Mouse (Mus musculus): ENCODE measurements around the gene Npcd. TPM values are rescaled to one million over a fixed set of nuclear protein-coding genes. Genes with fewer than 3 reads are reported as not detected.
"Not testable (repeated sequence)": the region's sequence is repeated elsewhere in the genome, so short reads cannot be mapped to it uniquely, and the experiment has no call there.

Npcd gene
- polyA plus RNA-seq, 1 experiment from 2014 or later, result not detected

DNA sequence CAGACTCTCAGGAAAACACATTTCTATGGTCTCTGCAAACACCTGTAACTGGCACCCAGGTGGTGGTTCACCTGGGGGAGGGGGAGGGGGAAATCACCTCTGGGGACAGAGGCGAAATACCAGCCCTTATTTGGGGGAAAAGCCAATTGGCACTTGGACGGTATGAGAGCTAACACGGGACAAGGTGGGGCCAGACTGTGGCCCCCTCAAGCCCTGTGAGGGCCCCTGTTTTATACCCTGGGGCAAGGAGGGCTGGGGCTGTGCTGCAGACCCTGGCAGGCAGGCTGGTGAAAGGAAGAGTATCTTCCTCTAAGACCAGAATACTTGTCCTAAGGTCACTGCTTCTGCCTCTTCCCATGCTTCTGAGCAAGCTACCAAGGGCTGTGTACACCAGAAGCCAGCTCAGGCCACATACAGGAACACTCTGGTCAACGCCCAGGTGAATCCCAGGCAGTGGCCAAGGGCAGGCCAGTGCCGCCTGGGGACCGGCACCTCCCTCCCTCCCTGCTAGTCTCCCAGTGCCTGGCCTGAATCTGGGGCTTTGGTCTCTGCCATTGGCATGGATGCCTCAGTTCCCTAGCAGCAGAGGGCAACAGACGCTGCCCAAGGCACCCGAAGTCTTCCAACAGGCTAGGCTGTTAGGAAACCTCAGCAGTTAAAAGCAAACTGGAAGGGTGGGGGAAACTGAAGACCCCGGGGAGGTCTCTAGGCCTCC, 7.7 kb downstream of the Npcd start:
- no peak overlapping the region for H3K4me2 ChIP-seq (ENCODE audit: low read depth, low read length)
- ATAC-seq (ENCODE audit: low read depth) (no peak), DNase-seq (ENCODE audit: low spot score) (no peak)
- peaks cover 3% of the 10 kb centered on the region; the same call in 1 of the 2 replicates for H3K4me1 ChIP-seq (ENCODE audit: control insufficient read depth, insufficient read depth, low read length)
- no peak overlapping the region; the same call in 1 of the 2 replicates for H3K9ac ChIP-seq (ENCODE audit: low read depth, low read length)
- H3K9me3 ChIP-seq (ENCODE audit: control insufficient read depth, low read length), result no peaks in the 10 kb centered on the region
- H3K27ac ChIP-seq (replicated peaks; ENCODE audit: low read depth, low read length), result no peak overlapping the region
- peaks cover 71% of the 10 kb centered on the region for H3K36me3 ChIP-seq (ENCODE audit: control insufficient read depth, insufficient read depth, low read length)
- 78% methylated on average over 9 of the region's 9 CpGs for WGBS
- H3K27me3 ChIP-seq (replicated peaks; ENCODE audit: control insufficient read depth, insufficient read depth, low read length), result no peaks in the 10 kb centered on the region
- no peak overlapping the region for H3K4me3 ChIP-seq (ENCODE audit: low read depth, low read length)

DNA sequence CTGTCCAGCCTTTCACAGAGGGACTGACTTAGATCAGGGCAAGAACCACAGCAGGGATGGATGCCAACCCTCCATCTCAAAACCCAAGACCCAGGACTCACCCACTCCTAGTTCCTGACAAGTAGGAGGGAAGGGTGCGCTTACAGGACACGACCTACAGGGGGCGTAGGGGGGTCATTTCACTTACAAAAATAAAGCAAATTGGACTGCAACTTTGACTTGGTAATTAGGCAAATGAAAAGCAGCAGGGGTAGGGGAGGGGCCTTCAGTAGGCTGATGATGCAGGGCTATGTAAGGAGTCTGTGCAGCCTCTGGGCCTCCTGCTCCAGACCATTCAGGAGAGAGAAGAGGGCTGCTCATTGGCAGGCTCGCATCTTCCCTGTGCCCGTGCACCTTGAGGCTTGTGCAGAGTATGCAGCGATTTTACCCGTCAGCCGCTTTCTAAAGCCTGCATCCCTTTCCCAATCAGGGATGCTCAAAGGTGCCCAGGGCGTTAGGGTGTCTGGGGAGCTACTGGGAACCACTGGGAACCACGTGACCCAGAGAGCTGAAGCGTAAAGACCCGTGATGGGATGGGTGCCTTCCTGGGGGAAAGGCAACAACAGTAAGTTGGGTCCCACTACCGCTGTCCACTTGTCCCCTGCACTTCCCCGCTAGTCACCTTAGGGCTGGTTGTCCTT, 8.8 kb downstream of the Npcd start:
- no peaks in the 10 kb centered on the region for H3K9me3 ChIP-seq (ENCODE audit: control insufficient read depth, low read length)
- no peak overlapping the region for H3K4me2 ChIP-seq (ENCODE audit: low read depth, low read length)
- no peaks in the 10 kb centered on the region for H3K27me3 ChIP-seq (replicated peaks; ENCODE audit: control insufficient read depth, insufficient read depth, low read length)
- 61% methylated on average over 14 of the region's 14 CpGs for WGBS
- no peak overlapping the region for H3K4me3 ChIP-seq (ENCODE audit: low read depth, low read length)
- peaks cover 3% of the 10 kb centered on the region; the same call in 1 of the 2 replicates for H3K4me1 ChIP-seq (ENCODE audit: control insufficient read depth, insufficient read depth, low read length)
- ATAC-seq (ENCODE audit: low read depth), result no peak
- peaks cover 65% of the 10 kb centered on the region for H3K36me3 ChIP-seq (ENCODE audit: control insufficient read depth, insufficient read depth, low read length)
- H3K9ac ChIP-seq (ENCODE audit: low read depth, low read length), result no peak overlapping the region
- no peak for DNase-seq (ENCODE audit: low spot score)
- H3K27ac ChIP-seq (replicated peaks; ENCODE audit: low read depth, low read length), result no peak overlapping the region

DNA sequence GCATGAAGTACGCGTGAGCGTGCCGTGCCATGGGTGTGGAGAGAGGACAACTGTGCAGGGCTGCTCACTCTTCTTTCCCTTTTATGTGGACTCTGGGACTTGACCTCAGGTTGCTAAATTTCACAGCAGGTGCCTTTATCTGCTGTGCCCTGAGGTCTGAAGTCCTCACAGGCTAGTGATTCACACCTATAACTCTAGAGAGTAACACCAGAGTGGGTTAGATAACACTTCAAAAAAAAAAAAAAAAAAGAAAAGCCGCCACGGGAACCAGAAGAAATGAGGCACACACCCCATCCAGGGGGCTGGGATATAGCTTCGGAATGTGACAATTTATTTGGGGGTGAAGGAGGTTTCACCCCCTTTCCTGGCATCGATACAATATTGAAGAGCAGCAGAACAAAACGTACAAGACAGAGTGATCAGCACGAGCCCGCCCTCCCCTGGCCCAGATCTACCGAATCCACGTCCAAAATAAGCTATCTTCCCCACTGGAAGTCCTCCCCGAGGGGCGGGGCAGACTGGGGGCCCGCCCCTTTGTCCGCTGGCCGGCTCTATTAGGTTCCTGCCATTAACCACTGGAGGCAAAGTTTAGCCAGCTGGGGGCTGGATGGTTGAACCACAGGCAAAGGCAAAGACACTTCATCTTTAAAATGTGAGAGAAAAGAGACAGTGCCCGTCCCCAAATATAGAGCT, 10.3 kb downstream of the Npcd start:
- ATAC-seq (ENCODE audit: low read depth), result no peak
- peaks cover 4% of the 10 kb centered on the region; the same call in 1 of the 2 replicates for H3K9me3 ChIP-seq (ENCODE audit: control insufficient read depth, low read length)
- H3K27ac ChIP-seq (replicated peaks; ENCODE audit: low read depth, low read length), result no peak overlapping the region
- no peak overlapping the region for H3K4me3 ChIP-seq (ENCODE audit: low read depth, low read length)
- H3K9ac ChIP-seq (ENCODE audit: low read depth, low read length), result no peak overlapping the region
- WGBS, result 68% methylated on average over 19 of the region's 19 CpGs
- H3K4me2 ChIP-seq (ENCODE audit: low read depth, low read length), result no peak overlapping the region
- H3K4me1 ChIP-seq (ENCODE audit: control insufficient read depth, insufficient read depth, low read length), result peaks cover 3% of the 10 kb centered on the region; the same call in 1 of the 2 replicates
- DNase-seq (ENCODE audit: low spot score), result no peak
- no peaks in the 10 kb centered on the region for H3K27me3 ChIP-seq (replicated peaks; ENCODE audit: control insufficient read depth, insufficient read depth, low read length)
- H3K36me3 ChIP-seq (ENCODE audit: control insufficient read depth, insufficient read depth, low read length), result peaks cover 58% of the 10 kb centered on the region

DNA sequence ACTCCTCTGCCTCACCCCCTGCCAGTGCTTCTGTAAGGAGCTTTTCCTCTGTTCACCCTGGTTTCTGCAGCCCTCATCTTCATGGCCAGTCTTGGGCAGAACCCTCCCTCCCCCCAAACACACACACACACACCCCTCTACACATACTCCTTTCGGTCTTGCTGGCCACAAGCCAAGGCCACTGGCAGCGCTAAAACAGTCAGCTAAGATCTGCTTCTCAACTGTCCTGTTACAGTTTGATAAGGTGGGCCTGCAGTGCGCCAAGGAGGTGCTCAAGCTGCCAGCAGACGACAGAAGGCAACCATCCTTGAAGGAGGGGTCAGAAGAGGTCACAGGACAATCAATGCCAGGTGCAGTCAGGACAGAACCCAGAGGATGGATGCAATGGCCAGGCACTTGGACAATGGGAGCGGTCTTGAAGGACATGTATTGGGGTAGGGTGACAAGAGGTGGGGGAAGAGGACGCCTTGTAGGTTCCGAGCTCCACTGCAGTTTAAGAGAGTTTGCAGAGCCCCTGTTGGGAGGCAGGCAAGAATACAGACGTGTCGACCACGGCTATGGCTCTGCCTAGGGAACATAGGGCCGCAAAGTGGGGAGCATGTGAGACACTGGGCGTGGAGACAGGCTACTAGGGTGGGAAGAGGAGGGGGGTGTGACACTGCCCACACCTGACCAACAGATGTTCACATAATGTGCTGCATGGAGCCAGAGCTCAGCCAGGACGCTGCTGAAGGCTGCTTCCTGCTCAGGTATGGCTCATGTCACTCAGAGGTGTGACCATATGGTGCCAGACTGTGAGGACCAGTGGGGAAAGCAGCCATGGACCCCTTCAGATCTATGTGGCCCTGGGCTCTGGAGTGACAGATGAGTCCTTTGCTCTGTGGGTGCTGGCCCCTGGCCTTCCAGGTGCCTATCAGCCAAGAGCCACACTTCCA, 11.5 kb downstream of the Npcd start:
- peaks cover 46% of the 10 kb centered on the region for H3K36me3 ChIP-seq (ENCODE audit: control insufficient read depth, insufficient read depth, low read length)
- DNase-seq (ENCODE audit: low spot score) (no peak), ATAC-seq (ENCODE audit: low read depth) (no peak)
- H3K27ac ChIP-seq (replicated peaks; ENCODE audit: low read depth, low read length), result no peak overlapping the region
- peaks cover 9% of the 10 kb centered on the region; the same call in 1 of the 2 replicates for H3K9me3 ChIP-seq (ENCODE audit: control insufficient read depth, low read length)
- no peak overlapping the region for H3K4me3 ChIP-seq (ENCODE audit: low read depth, low read length)
- no peak overlapping the region for H3K4me2 ChIP-seq (ENCODE audit: low read depth, low read length)
- H3K4me1 ChIP-seq (ENCODE audit: control insufficient read depth, insufficient read depth, low read length), result peaks cover 3% of the 10 kb centered on the region; the same call in 1 of the 2 replicates
- H3K9ac ChIP-seq (ENCODE audit: low read depth, low read length), result no peak overlapping the region
- 67% methylated on average over 13 of the region's 13 CpGs for WGBS
- H3K27me3 ChIP-seq (replicated peaks; ENCODE audit: control insufficient read depth, insufficient read depth, low read length), result no peaks in the 10 kb centered on the region

DNA sequence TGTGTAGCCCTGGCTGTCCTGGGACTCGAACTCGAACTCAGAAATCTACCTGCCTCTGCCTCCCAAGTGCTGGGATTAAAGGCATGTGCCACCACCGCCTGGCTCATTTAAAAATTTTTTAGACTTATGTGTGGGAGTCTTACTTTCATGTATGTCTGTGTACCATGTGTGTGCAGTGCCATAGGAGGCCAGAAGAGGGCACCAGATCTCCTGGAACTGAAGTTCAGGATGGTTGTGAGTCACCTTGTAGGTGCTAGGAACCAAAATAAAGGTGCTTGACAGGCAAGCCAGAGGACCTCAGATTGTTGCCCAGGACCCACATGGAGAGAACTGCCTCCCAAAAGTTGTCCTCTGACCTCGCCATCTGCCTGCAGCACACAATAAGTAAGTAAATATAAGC, 15.7 kb downstream of the Npcd start:
- ATAC-seq (ENCODE audit: low read depth), result no peak
- Histone ChIP-seq H3K27me3 (replicated peaks; ENCODE audit: control insufficient read depth, insufficient read depth, low read length) (no peaks in the 10 kb centered on the region), H3K36me3 (ENCODE audit: control insufficient read depth, insufficient read depth, low read length) (peaks cover 9% of the 10 kb centered on the region; the same call in 1 of the 2 replicates), H3K4me1 (ENCODE audit: control insufficient read depth, insufficient read depth, low read length) (peaks cover 3% of the 10 kb centered on the region; the same call in 1 of the 2 replicates), H3K9ac (ENCODE audit: low read depth, low read length) (no peak overlapping the region), H3K4me2 (ENCODE audit: low read depth, low read length) (no peak overlapping the region), H3K27ac (replicated peaks; ENCODE audit: low read depth, low read length) (no peak overlapping the region), H3K9me3 (ENCODE audit: control insufficient read depth, low read length) (peaks cover 9% of the 10 kb centered on the region; the same call in 1 of the 2 replicates), H3K4me3 (ENCODE audit: low read depth, low read length) (no peak overlapping the region)
- DNase-seq (ENCODE audit: low spot score), result no peak
- WGBS, result 91% methylated on average over 4 of the region's 4 CpGs

DNA sequence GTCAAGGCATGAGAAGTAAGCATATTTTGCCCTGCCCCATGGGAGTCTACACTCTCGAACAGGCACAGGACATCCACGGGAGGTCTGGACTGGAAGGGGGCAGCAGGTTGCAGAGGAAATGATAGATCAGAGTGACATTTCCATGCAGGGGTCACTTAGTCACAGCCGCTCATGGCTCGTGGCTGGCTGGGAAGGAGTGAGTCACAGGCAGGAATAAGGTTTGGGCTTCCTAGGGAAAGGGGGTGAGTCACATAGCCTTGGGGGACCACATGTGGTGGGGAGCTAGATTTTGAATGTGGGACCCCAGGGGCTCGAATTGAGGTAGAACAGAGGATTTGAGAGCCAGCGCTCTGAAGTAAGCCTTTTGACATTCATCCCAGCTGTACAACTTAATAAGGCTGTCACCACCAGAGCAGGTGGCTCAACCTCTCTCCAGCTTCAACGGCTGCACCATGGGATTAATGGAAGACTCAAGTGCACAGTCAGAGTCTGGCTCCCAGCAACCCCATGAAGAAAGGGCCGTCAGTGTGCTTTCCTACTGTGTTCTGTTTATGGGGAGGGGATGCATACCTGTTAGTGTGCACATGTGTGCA, 20.3 kb downstream of the Npcd start:
- Histone ChIP-seq H3K9ac (ENCODE audit: low read depth, low read length) (no peak overlapping the region), H3K27ac (replicated peaks; ENCODE audit: low read depth, low read length) (no peak overlapping the region), H3K27me3 (replicated peaks; ENCODE audit: control insufficient read depth, insufficient read depth, low read length) (0 out of 2 replicates have a peak, but pooled peaks cover 4% of the 10 kb centered on the region), H3K4me2 (ENCODE audit: low read depth, low read length) (no peak overlapping the region), H3K36me3 (ENCODE audit: control insufficient read depth, insufficient read depth, low read length) (no peaks in the 10 kb centered on the region), H3K4me3 (ENCODE audit: low read depth, low read length) (no peak overlapping the region), H3K9me3 (ENCODE audit: control insufficient read depth, low read length) (peaks cover 5% of the 10 kb centered on the region; the same call in 1 of the 2 replicates), H3K4me1 (ENCODE audit: control insufficient read depth, insufficient read depth, low read length) (no peaks in the 10 kb centered on the region)
- no peak for ATAC-seq (ENCODE audit: low read depth)
- no peak for DNase-seq (ENCODE audit: low spot score)
- 34% methylated on average over 8 of the region's 8 CpGs for WGBS

DNA sequence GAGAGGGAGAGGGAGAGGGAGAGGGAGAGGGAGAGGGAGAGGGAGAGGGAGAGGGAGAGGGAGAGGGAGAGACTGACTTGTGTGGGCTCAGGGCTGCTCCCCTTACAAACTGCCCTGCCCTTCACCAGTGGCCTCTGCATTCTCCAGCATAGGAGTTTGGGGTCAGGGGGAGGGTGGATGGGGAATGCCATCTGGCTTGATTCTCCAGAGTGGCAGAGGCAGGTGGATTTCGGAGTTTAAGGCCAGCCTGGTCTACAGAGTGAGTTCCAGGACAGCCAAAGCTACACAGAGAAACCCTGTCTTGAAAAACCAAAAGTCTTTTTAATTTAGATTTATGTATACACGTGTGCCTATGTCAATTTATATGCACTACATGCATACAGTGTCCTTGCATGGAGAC, 21.2 kb downstream of the Npcd start:
- not testable (repeated sequence) for H3K27ac ChIP-seq (replicated peaks; ENCODE audit: low read depth, low read length); H3K4me1 ChIP-seq (ENCODE audit: control insufficient read depth, insufficient read depth, low read length); H3K4me3 ChIP-seq (ENCODE audit: low read depth, low read length); H3K4me2 ChIP-seq (ENCODE audit: low read depth, low read length); ATAC-seq (ENCODE audit: low read depth); H3K27me3 ChIP-seq (replicated peaks; ENCODE audit: control insufficient read depth, insufficient read depth, low read length); H3K36me3 ChIP-seq (ENCODE audit: control insufficient read depth, insufficient read depth, low read length); H3K9ac ChIP-seq (ENCODE audit: low read depth, low read length); DNase-seq (ENCODE audit: low spot score); H3K9me3 ChIP-seq (ENCODE audit: control insufficient read depth, low read length)
- WGBS, result 68% methylated on average over 2 of the region's 2 CpGs

All from embryonic facial prominence, embryonic 14.5 days (tissue).